Mouse (Mus musculus): ENCODE data around the gene Fibp.

DNA sequence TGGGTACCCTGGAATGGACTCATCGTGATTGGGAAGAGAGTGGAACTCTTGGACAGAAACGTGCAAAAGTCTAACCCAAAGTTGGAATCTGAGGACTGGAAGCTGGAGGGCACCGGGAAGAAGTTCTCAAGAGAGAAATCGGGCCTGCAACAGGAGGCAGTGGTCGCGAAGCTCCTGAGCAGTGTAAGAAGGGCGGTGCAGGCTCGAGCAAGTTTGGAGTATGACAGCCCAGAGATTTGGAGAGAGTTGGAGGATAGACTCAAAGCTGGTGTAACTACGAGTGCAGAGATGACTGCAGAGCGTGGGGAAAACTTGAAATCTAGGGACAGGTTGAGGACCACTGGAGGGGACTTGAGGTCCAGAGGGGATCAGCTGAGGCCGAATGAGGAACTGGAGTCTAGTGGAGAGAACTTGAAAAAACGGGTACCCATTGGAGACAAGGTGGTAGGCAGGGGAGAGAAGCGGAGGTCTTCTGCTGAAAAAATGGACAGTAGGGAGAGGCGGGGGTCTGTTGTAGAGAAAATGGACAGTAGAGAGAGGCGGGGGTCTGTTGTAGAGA is 50.7 kb downstream of the Fibp start:
- TF ChIP-seq CTCF (IDR thresholded peaks at IDR 0.05; ENCODE audit: low read depth), result no peak
- no peak for TF ChIP-seq EP300 (IDR thresholded peaks at IDR 0.05; ENCODE audit: low read depth)

Measured in liver, embryonic 14.5 days (tissue).